ENCODE assay signal across 18 mouse cellular contexts in the genomic region with DNA sequence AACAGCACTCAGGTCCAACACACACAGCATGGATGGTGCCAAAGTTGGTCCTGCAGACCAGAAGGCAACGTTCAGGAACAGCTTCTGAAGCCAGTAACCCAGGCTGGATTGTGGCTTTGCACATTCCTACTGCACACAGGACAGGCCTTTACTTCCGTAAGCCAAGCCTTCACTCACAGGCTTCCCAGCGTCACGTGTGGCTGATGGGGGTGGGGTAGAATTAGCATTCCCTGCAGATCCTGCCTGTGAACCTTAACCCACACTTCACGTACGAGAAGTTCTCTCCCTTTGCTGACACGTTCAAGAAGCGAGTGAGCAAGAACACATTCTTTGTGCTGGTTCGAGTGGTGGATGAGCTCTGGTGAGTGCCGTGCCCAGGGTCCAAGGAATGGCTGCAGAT. TPM values are rescaled to one million over a fixed set of nuclear protein-coding genes. Genes with fewer than 3 reads are reported as not detected.
DNase-seq lines count a peak whose midpoint lies in the region.
"Had no signal": no experiment of that assay in that cellular context is flagged by ENCODE, and none has a peak within 500 bp of the region (broad histone marks: within the 10 kb centered on the region; RNA-seq: fewer than 3 reads in every experiment).

No protein-coding gene starts in this region.

- peak; percentile 42 for DNase-seq in adrenal gland, postnatal 14 days
- DNase-seq in adrenal gland, postnatal 10 days: no peak
- DNase-seq in kidney, adult 8-10 months: peak; percentile 38 to 41
- no peak for DNase-seq in kidney, postnatal 10 days
- peak; percentile 44 to 64 for DNase-seq in kidney, postnatal 25 days
- DNase-seq in urinary bladder, postnatal 36 days (ENCODE audit: low spot score in 2 of 2): no peak
- DNase-seq in heart, postnatal 36 days: no peak
- DNase-seq: adrenal gland, postnatal 25 days; B cell, adult 2 months; cerebellum, adult 18-20 months; cerebellum, adult 9-11 months; cerebellum, postnatal 36 days; gastrocnemius, postnatal 10 days; heart, adult 18-20 months; heart, postnatal 10 days had no signal

- intact Hi-C loops in heart, postnatal 36 days (cut with DNase I): no loop called here

RNA-seq across cellular contexts. Expression of a gene that starts 18.9 kb away (rescaled TPM):
- total RNA-seq in adrenal gland, postnatal 14 days (2021): not detected in 2 replicates
- under 1 TPM in 1 of 2 experiments, not detected in 1; 0.48 TPM for total RNA-seq in adrenal gland, postnatal 10 days (2021)
- total RNA-seq in heart, postnatal 36 days (2021): not detected
- total RNA-seq: adrenal gland, postnatal 25 days; G1E; gastrocnemius, postnatal 10 days; gastrocnemius, postnatal 4 days; heart, adult 18-20 months; heart, postnatal 10 days; hematopoietic stem cell, adult 5-6 weeks had no signal

RNA-seq across cellular contexts. Expression of a gene that starts 26.6 kb away (rescaled TPM):
- not detected in 2 replicates for total RNA-seq in adrenal gland, postnatal 14 days (2021)
- not detected for total RNA-seq in adrenal gland, postnatal 10 days (2021)
- total RNA-seq in heart, postnatal 36 days (2021): not detected
- total RNA-seq: adrenal gland, postnatal 25 days; gastrocnemius, postnatal 10 days; gastrocnemius, postnatal 4 days; heart, adult 18-20 months; heart, postnatal 10 days; hematopoietic stem cell, adult 5-6 weeks had no signal

RNA-seq across cellular contexts. Expression of a gene that starts 54.7 kb away (rescaled TPM):
- 19.0 and 23.2 TPM in 2 replicates for total RNA-seq in adrenal gland, postnatal 14 days (2021)
- 10 to 100 TPM; 16.4 to 21.8 TPM for total RNA-seq in adrenal gland, postnatal 10 days (2021)
- 10 to 100 TPM; 20.2 to 24.3 TPM for total RNA-seq in heart, postnatal 36 days (2021)

RNA-seq across cellular contexts. Expression of a gene that starts 55.7 kb away (rescaled TPM):
- 33.6 and 39.4 TPM in 2 replicates for total RNA-seq in adrenal gland, postnatal 14 days (2021)
- total RNA-seq in adrenal gland, postnatal 10 days (2021): 10 to 100 TPM; 25.7 to 43.1 TPM
- total RNA-seq in heart, postnatal 36 days (2021): 10 to 100 TPM; 32.5 to 33.1 TPM

Comparison
In these comparisons a context has a peak if more than half of its experiments do, and no peak if none do; other contexts are left out.
1. DNase-seq: peak in adrenal gland, postnatal 14 days (single experiment), kidney, adult 8-10 months (2 of 2) and kidney, postnatal 25 days (2 of 2); none in adrenal gland, postnatal 10 days (single experiment), kidney, postnatal 10 days (single experiment), urinary bladder, postnatal 36 days (0 of 2) and heart, postnatal 36 days (0 of 2).